Mouse (Mus musculus) mouse embryonic stem cell (cell line): ENCODE results near the gene Cped1.

Experiments
- in situ Hi-C, 2 experiments: fragments of 300-500 bp; cut with MboI; formaldehyde crosslinking; loops; 1 replicate in 1 of 2; 3 replicates in 1 of 2; pipeline ENCODE4 v1.14.3; 2019 to 2020; ENCODE audit warnings: low sequenced_read_pairs in 2 of 2, low pct_unique_long_range_greater_than_20kb in 1 of 2, mixed read lengths in 1 of 2; ENCODE audit not compliant: unreplicated experiment in 1 of 2

Gene Cped1

DNA sequence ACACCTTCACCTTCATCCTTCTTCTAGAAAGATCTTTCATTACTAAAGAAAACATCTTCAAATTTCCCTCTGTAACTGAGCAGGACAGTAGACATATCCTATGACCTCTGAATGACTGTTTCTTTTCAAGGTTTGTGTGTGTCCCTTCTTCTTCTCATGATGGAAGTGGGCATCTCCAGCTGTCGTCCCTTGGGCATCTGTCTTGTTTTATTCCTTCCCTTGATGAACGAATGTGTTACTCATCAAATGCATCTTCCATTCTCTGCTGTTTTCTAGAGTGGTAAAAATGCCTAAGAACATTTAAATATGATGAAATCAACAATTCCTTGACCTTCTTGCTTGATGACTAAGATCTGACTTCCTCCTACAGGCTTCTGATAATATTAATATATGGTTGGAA is 7.4 kb downstream of the Cped1 start:
- in situ Hi-C loops: no loop called here

DNA sequence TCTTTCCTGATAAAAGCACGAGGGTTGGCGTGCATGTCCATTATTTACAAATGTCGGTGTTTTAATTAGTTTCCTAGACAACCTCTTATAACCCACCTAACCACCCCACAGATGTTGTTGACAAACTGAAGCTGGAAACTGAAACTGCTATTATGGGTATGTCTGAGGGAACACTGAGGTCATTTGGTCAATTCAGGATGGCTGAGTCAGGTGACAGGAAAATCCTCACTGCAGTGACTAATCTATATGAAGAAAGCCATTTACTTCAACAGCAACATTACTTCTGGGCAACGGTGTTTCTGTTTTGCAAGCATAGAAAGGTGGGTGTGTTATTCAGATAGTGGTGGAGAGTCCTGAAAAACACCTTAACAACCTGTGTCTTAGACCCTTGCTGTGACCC is 12.4 kb downstream of the Cped1 start:
- in situ Hi-C loops: no loop called here

DNA sequence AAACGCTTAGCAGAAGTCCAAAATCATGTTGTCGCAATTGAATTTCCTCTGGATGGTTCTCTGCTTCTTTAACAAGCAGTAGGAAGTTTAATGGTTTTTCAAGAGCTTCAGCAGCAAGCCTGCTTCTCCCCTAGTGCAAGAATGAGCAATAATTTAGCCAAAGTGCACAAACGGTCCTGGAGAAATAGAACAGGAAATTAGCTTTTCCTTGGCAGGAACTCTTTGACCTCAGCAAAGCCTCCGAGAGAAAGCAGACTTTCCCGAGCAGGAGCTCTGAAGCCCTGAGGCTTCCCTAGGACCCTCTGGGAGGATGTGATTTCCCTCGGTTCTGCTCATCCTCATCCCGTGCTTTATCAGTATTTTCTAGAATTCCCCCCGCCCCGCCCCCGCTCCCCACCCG is 13.3 kb downstream of the Cped1 start:
- in situ Hi-C loops: no loop called here

DNA sequence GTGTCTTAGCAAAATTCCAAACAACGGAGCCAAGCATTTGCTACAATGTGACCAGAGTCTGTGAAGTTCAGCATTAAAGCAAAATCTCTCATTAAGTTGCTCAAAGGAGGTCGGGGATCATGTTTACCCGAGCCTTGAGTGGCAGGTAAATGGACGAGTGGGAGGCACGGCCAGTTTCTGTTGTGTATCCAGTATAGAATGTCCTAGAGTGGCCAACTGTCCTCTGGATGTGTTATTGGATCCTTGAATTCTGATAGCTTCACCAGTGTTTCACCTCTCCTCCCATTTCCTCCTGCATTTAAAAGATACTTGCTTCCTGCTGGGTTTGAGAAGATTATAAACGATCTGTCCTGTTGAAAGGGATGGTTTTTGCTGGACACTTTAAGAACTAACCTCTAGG is 14.4 kb downstream of the Cped1 start:
- in situ Hi-C loops: no loop called here

DNA sequence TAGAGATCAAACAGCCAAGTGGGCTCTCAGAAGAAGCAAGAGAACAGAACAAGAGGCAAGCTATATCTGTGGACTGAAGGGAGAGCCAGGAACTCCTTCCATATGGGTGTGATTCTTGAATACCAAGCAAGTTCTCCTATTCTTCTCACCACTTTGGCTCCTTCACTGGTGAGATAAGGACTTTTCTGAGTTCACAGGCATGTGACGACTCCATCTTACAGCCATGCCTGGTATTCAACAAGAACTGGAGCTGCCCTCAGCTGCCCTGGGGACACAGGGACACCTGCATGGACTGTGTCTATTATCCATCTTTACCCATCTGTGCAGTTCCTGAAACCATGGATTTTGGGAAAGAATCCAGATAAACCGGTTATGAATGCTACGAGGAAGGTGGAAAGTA is 15.2 kb downstream of the Cped1 start:
- in situ Hi-C loops: no loop called here

DNA sequence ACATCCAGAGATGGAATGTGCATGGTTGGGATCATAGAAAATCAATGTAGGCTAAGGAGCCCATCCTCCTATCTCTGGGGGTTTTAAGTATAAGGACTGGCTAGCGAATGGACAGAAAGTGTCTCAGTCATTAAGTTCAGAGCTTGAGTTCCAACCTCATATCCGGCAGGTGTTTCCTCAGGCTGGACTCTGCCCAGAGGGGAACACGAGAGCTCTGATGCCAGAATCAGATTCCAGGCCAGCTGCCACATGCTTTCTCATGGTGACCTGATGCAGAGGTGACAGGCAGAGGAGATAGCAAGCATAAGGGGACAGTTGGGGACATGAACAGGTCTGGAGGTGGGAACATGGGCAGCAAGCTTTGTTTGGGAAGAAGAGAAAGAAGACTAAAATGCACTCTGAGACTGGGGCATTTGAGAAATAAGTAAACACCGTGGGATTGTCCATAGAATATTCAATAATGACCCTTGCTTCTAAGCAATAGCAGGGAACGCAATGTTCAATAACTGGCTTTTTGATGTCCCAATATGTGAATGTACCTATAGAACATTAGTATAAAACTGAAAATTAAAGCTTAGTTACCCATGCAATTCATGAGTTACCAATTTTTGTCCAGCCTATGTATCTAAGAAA is 15.7 kb downstream of the Cped1 start:
- in situ Hi-C loops: no loop called here

DNA sequence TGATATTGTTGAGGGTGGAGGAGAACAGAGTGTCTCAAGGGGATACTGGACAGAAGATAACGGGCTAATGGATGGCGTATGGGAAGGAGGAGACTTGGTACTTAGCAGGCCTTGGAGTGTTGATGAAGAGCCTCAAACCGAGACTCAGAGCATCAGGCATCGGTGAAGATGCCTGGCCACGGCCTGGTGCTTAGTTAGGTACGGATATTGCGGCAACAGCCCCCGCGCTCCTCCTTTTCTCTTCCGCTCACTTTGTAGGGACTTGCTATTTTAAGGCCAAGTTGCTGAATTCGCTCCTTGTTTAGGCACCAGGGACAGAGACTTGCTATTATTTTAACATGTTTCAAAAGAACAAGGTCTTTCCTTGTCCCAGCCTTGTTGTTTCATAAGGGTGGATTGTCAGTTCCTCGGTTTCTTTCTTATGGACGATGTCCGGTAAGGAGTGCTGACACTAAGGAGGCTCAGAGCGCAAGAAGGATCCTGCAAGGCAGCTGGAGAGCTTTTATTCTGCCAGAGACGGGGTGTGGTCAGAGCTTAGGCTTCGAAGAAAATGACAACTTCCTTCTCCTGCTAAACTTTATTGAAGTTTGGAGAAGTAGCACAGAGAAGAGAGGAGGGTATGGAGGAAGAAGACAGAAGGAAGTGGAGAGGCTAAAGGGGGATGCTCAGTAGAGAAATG is 16.9 kb downstream of the Cped1 start:
- in situ Hi-C loops: no loop called here

DNA sequence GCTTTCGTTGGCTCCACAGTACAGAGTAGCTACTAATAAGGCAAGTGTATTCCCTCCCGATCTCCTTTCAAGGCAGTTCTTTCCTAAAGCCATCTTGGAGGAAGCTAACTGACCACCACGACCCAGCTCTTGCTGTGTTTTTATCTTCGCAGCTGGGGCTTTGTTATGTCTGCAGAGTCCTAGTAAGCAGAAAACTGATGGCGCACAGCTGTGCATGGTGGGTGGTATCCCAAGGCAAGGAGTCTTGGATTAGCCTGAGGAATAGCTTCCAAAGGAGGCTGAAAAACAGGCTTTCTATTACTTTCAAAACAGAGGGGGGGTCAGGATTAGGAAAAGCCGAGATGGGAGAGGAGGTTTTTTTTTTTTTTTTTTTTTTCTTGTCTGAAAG is 17.5 kb downstream of the Cped1 start:
- in situ Hi-C loops: no loop called here

DNA sequence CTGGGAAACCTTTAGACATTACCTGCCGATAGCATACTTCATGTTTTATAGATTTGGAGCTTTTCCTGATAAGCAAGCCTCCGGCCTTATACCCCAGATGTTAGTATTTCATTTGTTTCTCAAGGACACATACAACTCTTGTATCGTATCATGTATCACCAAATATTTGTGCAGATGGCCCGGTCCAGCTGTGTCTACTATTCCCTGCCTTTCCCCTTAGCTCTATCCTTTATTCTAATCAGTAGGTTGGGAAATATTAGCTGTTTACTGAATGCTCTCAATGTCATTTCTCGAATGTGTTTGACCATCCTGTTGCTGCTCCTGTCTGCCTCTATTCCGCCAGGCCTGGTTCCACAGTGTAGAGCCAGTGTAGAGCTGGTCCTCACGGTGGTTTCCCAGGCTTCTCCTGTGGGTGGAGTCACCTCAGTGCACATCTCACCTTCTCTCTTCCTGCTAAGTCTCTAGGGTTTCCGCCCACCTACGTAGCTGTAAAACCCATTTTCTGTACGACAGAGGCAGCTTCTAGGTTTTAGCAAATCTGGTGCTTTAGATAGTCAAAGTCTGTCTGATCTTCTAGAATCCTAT is 18.3 kb downstream of the Cped1 start:
- in situ Hi-C loops: no loop called here

DNA sequence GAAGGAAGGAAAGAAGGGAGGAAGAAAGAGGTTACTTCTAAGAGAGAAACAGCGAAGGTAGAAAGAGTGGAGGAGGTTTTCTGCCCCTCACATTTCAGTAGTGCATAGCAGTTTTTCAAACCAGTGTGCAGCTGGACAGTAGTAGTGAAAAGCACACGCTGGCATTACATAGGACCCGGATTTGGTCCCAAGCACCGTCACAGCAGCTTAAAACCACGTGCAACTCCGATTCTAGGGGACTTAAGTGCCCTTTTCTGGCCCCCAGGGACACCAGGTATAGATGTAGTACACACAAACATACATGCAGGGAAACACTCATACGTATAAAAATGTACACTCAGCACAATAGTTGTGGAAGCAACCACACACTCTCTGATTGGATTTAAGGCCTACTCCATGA is 22.6 kb downstream of the Cped1 start:
- in situ Hi-C loops: no loop called here

DNA sequence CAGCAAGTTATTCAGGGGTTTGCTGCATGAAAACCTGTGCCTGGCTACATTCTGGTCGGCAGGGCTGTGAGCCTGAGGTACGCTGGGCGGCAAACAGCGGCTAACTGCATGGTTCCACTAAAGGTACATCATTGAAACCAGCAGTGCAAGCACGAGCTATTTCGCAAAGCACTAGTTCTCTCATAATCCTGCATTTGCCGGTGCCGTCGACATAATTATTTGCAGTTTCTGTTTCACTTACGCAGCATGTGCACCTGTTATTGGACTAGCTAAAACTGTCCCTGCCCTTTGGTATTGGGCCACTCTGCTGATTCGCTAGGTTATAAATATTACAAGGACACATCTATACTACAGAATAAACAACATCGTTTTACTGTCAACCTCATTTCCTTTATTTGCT is 24.5 kb downstream of the Cped1 start:
- in situ Hi-C loops: no loop called here

DNA sequence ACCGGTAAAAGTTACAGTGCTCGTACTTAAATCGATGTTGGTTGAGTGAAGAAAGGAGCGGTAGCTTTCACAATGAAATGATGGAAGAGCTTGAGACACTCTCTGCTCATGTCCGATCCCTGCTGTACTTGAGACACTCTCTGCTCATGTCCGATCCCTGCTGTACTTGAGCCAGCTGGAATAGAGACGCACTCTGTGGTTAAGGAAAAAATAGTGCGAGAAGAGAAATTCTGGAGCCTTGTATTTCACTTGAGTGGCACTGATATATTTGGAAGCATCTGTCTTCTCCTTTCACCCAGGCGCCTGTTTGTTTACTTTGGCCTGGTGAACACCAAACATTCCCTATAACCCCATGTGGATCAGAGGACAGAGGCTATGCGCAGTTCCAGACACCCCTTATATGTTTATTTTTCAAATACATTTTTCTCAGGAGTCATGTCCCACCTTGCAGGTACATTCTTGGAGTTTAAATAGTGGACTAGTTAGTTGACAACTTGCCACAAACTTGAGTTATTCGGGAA is 25.1 kb downstream of the Cped1 start:
- in situ Hi-C loops: no loop called here

DNA sequence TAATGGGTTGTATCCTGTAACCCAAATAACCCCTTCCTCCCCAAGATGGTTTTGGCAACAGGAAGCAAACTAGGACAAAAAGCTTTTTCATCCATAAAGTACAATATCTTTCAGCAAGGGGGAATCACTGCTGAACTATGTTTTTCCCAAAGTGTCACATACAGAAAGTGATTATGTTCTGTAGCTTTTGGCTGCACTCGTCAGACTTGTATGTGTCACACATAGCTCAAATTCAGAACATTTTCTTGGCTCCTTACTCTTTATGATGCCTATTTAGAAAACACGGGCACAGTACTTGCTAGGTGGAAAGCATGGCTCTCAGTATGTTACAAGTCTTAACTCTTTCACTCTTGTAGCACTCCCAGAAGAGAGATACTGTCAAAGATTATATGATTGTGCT is 25.8 kb downstream of the Cped1 start:
- in situ Hi-C loops: no loop called here

DNA sequence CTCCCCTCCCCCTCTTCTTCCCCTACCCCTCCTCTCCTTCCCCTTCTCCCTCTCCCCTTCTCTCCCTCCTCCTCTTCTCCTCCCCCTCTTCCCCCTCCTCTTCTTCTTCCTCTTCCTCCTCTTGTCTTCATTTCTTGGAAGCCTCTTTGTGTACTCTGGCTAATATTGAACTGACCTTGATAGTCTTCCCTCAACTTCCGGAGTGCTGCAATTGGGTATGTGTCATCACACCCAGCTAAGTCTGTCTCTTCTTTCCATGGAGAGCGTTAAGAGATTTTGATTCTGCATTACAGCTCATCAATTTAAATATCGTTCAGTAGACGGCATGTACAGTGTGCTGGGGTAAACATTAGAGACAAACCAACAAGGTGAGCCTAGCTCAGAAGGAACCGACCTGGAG is 26.4 kb downstream of the Cped1 start:
- in situ Hi-C loops: no loop called here

DNA sequence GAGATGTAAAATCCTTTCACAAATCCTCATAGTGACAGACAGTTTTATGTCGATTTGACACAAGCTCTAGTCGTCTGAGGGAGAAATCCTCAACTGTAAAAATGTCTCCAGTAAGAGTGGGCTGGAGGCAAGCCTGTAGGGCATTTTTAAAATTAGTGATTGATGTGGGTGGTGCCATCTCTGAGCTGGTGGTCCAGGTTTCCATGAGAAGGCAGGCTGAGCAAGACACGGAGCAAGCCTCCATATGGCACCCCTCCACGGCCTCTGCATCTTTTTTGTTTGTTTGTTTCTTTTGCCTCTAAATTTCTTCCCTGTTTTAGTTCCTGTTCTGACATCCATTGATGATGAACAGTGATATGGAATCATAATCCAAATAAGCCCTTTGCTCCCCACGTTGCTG is 26.8 kb downstream of the Cped1 start:
- in situ Hi-C loops: no loop called here

DNA sequence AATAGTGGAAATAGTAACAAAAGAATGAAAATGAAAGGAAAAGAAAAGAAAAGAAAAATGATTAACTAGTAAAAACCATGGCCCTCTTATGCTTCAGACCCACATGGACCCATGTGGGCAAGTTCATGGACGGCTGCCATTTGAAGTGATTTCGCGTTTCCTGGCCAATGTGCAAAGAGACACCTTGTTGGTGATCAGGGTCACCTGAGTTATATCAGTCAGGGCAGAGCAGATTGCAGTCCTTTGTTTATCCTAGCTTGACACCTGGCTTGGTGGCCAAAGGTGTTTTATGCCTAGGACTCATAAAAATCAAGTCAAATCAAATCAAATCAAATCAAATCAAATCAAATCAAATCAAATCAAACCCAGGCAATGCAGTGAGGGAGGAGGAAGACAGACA is 27.7 kb downstream of the Cped1 start:
- in situ Hi-C loops: no loop called here

DNA sequence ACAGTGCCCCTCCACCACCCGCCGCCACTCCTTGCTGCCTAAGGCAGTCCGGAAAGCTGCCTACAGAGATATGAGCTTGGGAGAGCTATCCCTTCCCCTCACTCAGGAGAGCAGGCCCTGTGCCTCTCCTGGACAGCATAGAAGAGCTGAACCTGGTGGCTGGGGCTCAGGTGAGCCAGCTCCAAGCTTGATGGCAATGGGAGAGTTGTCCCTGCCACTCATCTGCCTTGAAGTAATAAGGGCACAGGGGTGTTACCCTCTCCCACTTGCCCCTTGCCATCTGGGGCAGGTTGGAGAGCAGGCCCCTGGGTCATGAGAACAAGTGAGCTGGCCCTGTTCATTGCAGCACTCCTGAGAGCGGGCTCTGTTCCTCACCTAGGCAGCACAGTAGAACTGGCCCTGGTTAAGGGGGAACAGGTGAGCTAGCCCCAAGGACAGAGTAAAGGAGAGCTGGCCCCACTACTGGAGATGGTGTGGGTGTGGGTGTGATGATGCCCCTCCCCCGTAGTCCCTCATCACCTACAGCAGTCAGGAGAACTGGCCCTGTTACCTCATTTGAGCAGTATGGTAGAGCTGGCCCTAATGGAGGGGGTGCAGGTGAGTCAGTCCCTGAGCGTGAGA is 28.7 kb downstream of the Cped1 start:
- in situ Hi-C loops: no loop called here

DNA sequence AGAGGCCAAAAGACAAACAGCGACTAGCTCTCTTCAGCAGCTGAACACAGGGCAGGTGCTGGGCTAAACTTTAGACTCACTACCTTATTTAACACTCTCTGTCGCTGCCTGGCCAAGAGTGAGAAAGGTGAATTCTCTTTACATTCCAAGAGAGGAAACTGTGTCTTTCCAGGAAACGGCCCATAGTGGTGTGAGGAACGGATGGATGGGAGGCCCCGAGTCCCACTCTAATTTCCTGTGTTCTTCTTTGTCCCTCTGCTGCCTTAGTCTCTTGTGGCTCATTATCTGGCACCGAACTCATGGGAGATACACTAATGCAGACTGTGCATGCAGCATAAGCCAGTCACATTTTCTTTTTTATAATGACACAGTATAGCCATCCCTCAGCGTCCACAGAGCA is 31.9 kb downstream of the Cped1 start:
- in situ Hi-C loops: no loop called here

DNA sequence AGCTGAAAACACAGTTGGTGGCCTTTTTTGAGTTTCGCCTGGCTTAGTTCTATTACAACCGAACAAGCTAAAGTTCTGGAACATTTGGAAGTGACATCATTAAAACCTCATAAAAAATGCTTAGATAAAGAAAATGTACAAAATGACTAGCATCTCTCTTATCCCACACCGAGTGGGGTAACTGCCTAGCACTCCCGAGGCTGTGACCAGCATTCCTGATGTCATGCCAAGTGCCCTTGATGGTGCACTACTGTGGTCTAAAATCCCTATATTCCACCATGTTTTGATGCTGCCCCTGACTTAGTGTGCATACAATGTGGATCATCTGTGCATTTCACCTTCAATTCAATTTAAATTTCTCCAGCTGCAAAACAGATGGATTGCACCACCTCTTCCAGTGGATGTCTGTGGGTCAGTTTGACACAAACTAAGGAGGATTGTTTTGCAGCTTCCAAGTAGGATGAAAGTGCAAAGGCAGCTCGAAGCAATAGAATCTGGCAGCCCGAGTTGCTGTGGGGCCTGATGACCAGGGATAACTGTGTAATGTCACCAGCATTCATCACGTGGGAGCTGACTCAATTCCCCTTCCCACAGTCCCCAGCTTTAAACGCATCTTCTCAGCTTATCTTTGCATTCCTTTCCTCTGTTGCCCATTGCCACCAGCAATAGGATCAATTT is 33.2 kb downstream of the Cped1 start:
- in situ Hi-C loops: no loop called here
